Mouse (Mus musculus): ENCODE measurements at regions not wholly inside any gene's neighbourhood (a gene's known extent, or its start where the extent isn't known, plus 50 kb on each side); places are given as distances from the start of the nearest gene placed in this dataset.

- DNase-seq (ENCODE audit: low spot score), result no peak
These were observed 54.0 kb upstream of the Enpep start for GRCm38 (mm10) chr3:129386522-129386921.

- no peak for DNase-seq (ENCODE audit: low spot score)
These were observed 58.0 kb upstream of the Enpep start for GRCm38 (mm10) chr3:129390506-129390905.

- no peak for DNase-seq (ENCODE audit: low spot score)
These were observed 59.6 kb upstream of the Enpep start for GRCm38 (mm10) chr3:129391888-129392813.

GRCm38 (mm10) chr3:129392814-129393804 lies 60.6 kb upstream of the Enpep start:
- DNase-seq (ENCODE audit: low spot score), result no peak

- no peak for DNase-seq (ENCODE audit: low spot score)
These were observed 65.0 kb upstream of the Enpep start for GRCm38 (mm10) chr3:129397481-129397880.

GRCm38 (mm10) chr3:129400092-129400924 lies 67.8 kb upstream of the Enpep start:
- no peak for DNase-seq (ENCODE audit: low spot score)

- DNase-seq (ENCODE audit: low spot score), result no peak
These were observed 79.0 kb upstream of the Enpep start for GRCm38 (mm10) chr3:129411389-129412054.

- DNase-seq (ENCODE audit: low spot score), result no peak
These were observed 79.8 kb upstream of the Enpep start for GRCm38 (mm10) chr3:129412126-129412960.

- DNase-seq (ENCODE audit: low spot score), result no peak
These were observed 80.4 kb upstream of the Enpep start for GRCm38 (mm10) chr3:129412961-129413246.

GRCm38 (mm10) chr3:129415656-129416055 lies 83.1 kb upstream of the Enpep start:
- no peak for DNase-seq (ENCODE audit: low spot score)

- DNase-seq (ENCODE audit: low spot score), result no peak
These were observed 83.8 kb upstream of the Enpep start for GRCm38 (mm10) chr3:129416337-129416736.

- peak; percentile 22 for DNase-seq (ENCODE audit: low spot score)
These were observed 89.2 kb upstream of the Enpep start for GRCm38 (mm10) chr3:129421620-129422239.

- DNase-seq (ENCODE audit: low spot score), result no peak
These were observed 96.2 kb upstream of the Enpep start for GRCm38 (mm10) chr3:129428750-129429149.

GRCm38 (mm10) chr3:129429161-129430111 lies 96.9 kb upstream of the Enpep start:
- peak; percentile 13 for DNase-seq (ENCODE audit: low spot score)

GRCm38 (mm10) chr3:129434056-129434455 lies 98.1 kb upstream of the Elovl6 start:
- DNase-seq (ENCODE audit: low spot score), result no peak

GRCm38 (mm10) chr3:129437687-129438086 lies 94.5 kb upstream of the Elovl6 start:
- DNase-seq (ENCODE audit: low spot score), result no peak

GRCm38 (mm10) chr3:129442756-129443155 lies 89.4 kb upstream of the Elovl6 start:
- no peak for DNase-seq (ENCODE audit: low spot score)

GRCm38 (mm10) chr3:129444221-129444620 lies 87.9 kb upstream of the Elovl6 start:
- DNase-seq (ENCODE audit: low spot score), result no peak
